Mouse (Mus musculus) Patski (cell line): ENCODE measurements at regions not wholly inside any gene's neighbourhood (a gene's known extent, or its start where the extent isn't known, plus 50 kb on each side); places are given as distances from the start of the nearest gene placed in this dataset.
"Not testable (repeated sequence)": the region's sequence is repeated elsewhere in the genome, so short reads cannot be mapped to it uniquely, and the experiment has no call there.

Source experiments
- ATAC-seq: fragments of 100-300 bp; one replicate; pipeline ENCODE4 v1.8.0; 2021
- CTCF ChIA-PET: fragments of 350-600 bp; sonication (Branson Sonifier 250); formaldehyde crosslinking; loops from one replicate; lab custom pipeline; 2022; ENCODE audit warnings: inconsistent platforms; lab: Charles Lee
- POLR2A ChIA-PET: fragments of 350-600 bp; sonication (Branson Sonifier 250); formaldehyde crosslinking; loops from one replicate; lab custom pipeline; 2022; ENCODE audit warnings: antibody characterized with exemption, inconsistent platforms; lab: Charles Lee
- DNase-seq: peaks from one replicate; pipeline ENCODE4 v3.0.0-alpha.2; 2011; ENCODE audit warnings: low read depth, low spot score
- H3K27me3 ChIP-seq: fragments of 371-371 bp; one replicate; pipeline ENCODE4 v1.5.1; 2021
- CTCF ChIP-seq: fragments of 100-300 bp; IDR thresholded peaks from one replicate; pipeline ENCODE4 v1.5.1; 2021
- in situ Hi-C: fragments of 300-500 bp; cut with MboI; formaldehyde crosslinking; loops from 3 replicates; pipeline ENCODE4 v1.11.1; 2018; ENCODE audit warnings: low pct_unique_long_range_greater_than_20kb, mixed read lengths

DNA sequence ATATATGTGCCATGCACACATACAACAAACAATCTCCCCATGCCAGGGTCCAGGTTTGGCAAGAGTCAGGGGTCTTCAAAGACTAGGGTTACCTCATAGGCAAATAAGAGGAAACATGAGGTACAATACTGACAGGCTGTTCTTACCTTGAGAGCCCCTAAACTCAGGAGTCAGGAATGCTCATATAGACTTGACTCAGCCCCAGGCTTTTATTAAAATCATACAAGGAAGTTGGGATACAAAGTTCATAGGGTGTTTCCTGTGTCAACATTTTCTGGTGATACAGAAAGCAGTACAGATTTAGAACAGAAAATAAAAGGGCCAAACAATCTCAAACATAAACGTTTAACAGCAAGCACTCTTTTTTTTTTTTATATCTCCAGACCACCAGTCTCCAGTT, 2102.4 kb upstream of the Aga start:
- CTCF ChIA-PET, result no interaction called here

DNA sequence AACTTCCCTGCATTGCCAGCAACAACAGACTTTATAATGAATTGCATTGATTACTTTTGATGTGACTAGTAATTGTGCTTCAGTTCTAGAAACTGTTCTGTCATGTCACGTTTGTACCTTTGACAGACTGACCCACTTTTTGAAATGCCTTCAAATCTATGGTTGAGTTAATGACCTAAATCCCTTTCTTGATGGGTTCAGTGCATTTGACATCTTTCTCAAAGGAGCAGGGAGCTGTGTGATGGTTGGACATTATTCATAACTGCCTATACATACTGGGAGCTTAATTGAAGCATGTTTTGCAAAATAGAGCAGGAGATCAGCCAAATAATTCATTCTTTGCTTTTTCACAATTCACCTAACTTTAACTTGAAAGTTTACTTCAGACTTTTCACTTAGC, 2083.1 kb upstream of the Aga start:
- in situ Hi-C loops, result no loop called here
- ATAC-seq (no peak), DNase-seq (no peak)
- no peak for TF ChIP-seq CTCF
- POLR2A ChIA-PET, result no interaction called here
- CTCF ChIA-PET, result no interaction called here
- no peaks in the 10 kb centered on the region for H3K27me3 ChIP-seq

More for the DNA sequence above, 2102.4 kb upstream of the Aga start:
- POLR2A ChIA-PET, result no interaction called here
- no peak for ATAC-seq
- TF ChIP-seq CTCF, result no peak
- H3K27me3 ChIP-seq, result no peaks in the 10 kb centered on the region
- DNase-seq, result no peak
- in situ Hi-C loops, result no loop called here

DNA sequence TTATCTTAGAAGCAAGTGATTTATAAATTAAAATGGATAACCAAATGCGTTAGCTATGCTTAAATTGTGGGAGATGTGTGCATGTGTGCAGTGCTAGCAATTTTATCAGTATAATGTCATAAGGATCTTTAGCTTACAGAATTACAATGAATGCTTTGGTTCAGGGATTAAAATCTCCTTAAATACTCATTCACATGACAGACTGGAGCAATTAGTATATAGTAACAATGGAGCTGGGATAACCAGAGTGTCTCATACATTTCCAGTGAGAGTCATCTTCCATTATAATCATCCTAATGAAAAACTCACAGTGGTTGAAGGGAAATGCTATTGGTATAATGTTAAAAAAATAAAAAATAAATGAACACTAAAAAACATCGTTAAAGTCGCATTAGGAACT, 2082.7 kb upstream of the Aga start:
- ATAC-seq (no peak), DNase-seq (no peak)
- no peaks in the 10 kb centered on the region for H3K27me3 ChIP-seq
- CTCF ChIA-PET, result no interaction called here
- no peak for TF ChIP-seq CTCF
- in situ Hi-C loops, result no loop called here
- POLR2A ChIA-PET, result no interaction called here

DNA sequence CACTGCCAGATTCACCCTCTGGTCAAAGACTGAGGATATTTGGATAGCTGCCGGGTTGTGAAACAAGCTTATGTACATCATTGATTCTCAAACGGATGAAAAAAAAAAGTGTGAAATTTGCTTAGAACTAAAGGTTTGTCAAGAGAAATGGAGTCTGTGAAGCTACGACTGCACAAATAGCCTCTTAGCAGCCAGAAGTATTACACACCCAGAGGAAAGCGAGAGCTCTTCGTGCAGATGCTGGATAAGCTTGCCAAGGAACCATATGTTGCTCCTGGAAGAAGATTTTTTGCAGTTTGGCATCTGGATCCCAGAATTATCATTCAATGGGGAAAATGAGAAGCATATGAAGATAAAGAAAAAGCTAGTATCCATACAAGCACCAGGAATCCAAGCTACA, 2063.9 kb upstream of the Aga start:
- TF ChIP-seq CTCF, result no peak
- in situ Hi-C loops, result no loop called here
- DNase-seq, result no peak

DNA sequence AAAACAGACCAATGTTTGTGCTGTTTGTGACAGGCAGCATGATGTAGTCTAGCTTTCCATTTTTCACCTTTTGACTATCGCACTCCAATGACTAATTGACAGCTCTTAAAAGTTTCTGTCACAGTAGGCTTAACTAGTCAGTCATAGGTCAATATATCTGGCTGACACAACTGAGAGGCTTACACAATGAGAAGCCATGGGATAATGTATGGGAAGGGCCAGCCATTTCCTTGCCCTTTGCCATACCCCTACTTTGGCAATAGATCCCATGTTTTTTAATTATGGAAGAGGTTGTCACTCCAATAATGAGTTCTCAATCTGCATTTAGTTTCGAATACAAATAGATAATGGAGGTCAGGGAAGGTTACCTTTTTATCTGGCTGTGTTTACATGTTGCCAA, 2062.9 kb upstream of the Aga start:
- no peaks in the 10 kb centered on the region for H3K27me3 ChIP-seq
- ATAC-seq (no peak), DNase-seq (no peak)
- CTCF ChIA-PET, result interaction anchor here (0.5 kb wide), 1 partner anchor 195 kb away, joined by 3 read pairs; no protein-coding TSS in a partner anchor
- TF ChIP-seq CTCF, result no peak
- POLR2A ChIA-PET, result no interaction called here
- in situ Hi-C loops, result no loop called here

More for the DNA sequence above, 2063.9 kb upstream of the Aga start:
- no peak for ATAC-seq
- POLR2A ChIA-PET, result no interaction called here
- H3K27me3 ChIP-seq, result no peaks in the 10 kb centered on the region
- CTCF ChIA-PET, result no interaction called here

DNA sequence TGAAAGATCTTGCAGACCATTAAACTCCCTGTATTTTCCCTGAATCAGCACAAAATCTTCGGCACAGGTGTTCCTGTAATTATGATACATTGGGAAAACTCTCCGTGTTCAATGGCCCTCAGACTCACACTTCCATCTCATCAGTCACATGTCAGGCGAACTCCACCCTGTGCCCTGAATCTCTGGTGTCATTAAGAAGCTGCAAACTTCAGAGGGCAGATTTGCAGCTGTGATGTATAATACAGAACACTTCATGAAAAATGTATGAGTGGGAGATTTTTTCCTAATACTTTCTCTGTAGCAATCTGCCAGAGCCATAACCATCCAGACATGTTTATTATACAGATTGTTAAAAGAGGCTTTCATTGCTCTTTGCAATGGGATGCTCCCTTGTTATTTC, 2032.1 kb upstream of the Aga start:
- in situ Hi-C loops, result no loop called here
- CTCF ChIA-PET, result no interaction called here
- TF ChIP-seq CTCF, result no peak
- POLR2A ChIA-PET, result no interaction called here
- H3K27me3 ChIP-seq, result peaks cover 2% of the 10 kb centered on the region
- no peak for DNase-seq
- no peak for ATAC-seq

DNA sequence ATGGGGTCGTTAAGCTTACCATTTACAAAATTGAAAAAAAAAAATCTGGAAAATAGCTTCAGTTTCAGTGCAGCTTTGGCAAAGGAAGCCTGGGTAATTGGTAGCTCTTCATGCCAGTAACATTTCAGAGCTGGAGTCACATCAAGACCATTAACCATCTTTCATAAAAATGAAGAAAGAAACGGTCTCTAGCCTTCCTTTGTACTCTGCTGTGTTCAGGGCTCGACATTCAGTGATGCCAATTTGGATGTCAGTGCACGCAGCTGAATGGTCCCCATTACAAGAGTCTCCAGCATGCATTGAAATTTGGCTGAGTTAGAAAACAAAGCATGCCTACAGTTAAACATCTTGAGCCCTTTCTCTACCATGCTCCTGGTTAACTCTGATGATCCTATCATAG, 2009.0 kb upstream of the Aga start:
- ChIA-PET POLR2A (no interaction called here), CTCF (no interaction called here)
- H3K27me3 ChIP-seq, result no peaks in the 10 kb centered on the region
- in situ Hi-C loops, result no loop called here
- no peak for ATAC-seq
- TF ChIP-seq CTCF, result no peak
- DNase-seq, result no peak

DNA sequence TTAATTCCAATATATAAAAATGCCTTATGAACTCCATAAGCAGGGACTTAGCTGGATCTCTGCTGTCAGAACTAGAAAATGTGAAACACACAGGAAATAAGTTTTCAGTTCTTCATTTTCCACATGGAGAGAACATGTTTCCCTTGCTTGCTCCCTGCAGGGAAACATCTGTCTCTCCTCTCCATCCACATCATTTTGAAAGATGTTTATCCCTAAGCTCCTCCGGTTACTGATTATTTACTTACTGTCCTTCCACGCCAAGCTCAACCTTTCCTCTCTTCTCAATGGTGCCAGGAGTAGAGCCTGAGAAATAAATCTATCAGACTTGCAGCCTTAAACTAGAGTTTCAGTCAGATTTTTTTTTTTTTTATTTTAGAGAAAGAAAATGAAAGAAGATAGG, 1988.4 kb upstream of the Aga start:
- no peak for ATAC-seq
- in situ Hi-C loops, result no loop called here
- DNase-seq, result no peak
- CTCF ChIA-PET, result no interaction called here
- H3K27me3 ChIP-seq, result no peaks in the 10 kb centered on the region
- TF ChIP-seq CTCF, result no peak
- POLR2A ChIA-PET, result no interaction called here

DNA sequence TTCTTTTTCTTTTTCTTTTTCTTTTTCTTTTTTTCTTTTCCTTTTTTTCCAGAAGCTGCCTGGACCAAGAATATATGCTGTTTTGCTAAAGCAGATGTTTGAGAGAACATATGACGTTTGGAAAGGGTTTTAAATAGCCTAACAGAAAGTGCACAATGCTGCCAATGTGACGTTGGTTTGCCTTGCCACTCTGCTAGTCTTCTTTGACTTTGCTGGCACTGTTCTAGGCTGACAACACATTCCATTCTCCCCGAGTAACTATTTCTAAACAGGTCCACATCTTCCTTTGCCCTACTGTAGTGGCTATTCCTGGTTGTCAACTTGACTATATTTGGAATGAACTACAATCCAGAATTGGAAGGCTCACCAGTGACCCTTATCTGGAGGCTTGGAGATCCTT, 1958.4 kb upstream of the Aga start:
- in situ Hi-C loops, POLR2A ChIA-PET, ATAC-seq, CTCF ChIA-PET, H3K27me3 ChIP-seq, DNase-seq: not testable (repeated sequence)
